Mouse (Mus musculus) left cerebral cortex, postnatal 25 days (tissue): ENCODE measurements at regions not wholly inside any gene's neighbourhood (a gene's known extent, or its start where the extent isn't known, plus 50 kb on each side); places are given as distances from the start of the nearest gene placed in this dataset.

ENCODE experiments used
- DNase-seq, 2 experiments: peaks; one replicate each; pipeline ENCODE4 v3.0.0; 2022; ENCODE audit warnings: low spot score in 2 of 2, mixed read lengths in 1 of 2
- intact Hi-C: fragments of 180-260 bp; cut with DNase I; formaldehyde crosslinking; loops from one replicate; pipeline ENCODE4 v1.15.1; 2025

DNA sequence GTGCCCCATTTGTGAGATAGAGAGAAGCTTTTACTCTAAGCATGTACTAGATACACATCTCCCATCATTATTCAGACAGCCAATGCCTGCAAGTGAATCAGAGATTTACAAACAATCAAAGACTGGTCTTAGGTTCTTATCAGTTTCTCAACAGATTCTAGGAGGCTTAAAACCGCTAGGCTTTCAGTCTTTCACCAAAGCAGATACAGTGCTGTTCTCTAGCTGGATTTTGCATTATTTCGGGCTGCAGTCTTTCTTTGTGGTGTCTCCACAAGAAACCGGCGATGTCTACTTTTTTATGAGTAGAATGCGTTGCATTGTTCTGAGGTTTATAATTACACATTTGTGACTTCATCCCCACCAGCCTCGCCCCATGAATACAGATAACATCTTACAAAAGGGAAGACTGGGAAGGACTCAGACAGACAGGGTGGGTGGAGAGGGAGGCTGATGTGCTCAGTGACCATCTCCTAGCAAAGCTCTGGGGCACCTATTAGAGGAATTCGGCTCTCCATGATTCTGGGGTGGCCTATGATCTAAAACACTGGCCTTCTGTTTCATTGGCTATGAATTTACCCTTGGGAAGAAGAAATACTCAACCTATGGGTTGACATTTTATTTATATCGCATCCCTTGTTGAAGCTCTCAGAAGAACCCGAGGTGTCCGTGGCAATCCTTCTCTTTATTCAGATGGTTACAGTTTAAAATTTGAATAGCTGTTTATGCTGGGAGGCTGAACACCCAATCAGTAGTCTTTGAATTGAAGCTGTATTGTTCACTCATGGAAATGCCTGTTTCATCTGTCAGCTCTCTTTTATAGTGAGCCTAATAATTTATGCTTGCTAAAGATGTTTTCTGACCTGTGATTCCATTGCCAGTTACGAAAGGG lies 343.8 kb downstream of the Tmem161b start:
- intact Hi-C loops, result no loop called here
- peak in 1 of 2 experiments; percentile 12 for DNase-seq

DNA sequence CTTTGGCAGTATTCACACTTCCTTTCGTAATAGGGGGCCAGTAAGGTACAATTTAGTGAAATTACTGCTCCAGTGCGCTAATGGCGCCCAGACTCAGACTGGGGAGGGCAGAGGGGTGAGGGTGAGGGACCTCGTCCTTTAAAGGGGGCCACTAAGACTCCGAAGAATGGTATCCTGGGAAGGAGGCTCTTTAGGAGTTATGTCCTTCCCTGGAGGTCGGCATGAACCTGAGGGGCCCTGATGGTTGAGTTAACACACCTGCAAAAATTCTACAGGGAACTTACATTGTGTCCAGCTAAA lies 344.4 kb downstream of the Tmem161b start:
- DNase-seq, result no peak
- intact Hi-C loops, result no loop called here

DNA sequence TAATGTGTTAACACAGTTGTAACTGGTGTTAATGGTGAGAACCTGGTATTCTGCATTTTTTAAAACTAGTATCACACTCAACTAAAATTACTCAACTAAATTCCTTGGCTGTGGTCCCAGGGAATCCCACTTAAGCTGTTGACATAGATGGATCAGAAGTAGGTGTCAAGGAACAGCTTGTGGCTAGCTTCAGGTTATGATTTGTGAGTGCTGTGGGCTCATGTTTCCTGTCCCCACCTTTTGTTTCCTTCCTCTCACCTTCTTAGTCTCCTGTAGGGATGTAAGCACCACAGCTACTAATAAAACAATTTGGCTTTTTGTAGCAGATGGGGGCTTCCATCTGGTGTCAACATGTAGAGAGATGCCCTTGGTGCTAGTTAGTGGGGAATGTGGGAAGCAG lies 347.3 kb downstream of the Tmem161b start:
- DNase-seq, result peak in 1 of 2 experiments; percentile 18
- intact Hi-C loops, result no loop called here

DNA sequence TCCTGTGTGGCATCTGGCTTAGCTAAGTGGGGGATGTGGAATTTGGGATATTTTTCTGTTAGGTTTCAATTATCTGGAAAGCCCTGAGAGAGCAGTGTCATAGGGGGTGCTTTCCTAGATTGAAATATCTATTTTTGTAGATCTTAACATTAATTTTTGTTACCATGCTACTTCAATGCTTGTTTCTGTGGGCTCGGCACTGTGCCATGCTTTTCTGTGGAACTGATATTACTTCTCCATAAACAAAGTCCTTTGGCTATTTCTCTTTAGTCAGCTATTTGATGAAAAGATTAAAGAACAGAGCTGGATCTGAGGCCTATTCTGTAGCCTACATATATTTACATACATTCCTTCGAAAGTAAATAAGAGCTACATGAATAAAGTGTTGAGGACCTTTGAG lies 348.1 kb downstream of the Tmem161b start:
- intact Hi-C loops, result no loop called here
- no peak for DNase-seq

DNA sequence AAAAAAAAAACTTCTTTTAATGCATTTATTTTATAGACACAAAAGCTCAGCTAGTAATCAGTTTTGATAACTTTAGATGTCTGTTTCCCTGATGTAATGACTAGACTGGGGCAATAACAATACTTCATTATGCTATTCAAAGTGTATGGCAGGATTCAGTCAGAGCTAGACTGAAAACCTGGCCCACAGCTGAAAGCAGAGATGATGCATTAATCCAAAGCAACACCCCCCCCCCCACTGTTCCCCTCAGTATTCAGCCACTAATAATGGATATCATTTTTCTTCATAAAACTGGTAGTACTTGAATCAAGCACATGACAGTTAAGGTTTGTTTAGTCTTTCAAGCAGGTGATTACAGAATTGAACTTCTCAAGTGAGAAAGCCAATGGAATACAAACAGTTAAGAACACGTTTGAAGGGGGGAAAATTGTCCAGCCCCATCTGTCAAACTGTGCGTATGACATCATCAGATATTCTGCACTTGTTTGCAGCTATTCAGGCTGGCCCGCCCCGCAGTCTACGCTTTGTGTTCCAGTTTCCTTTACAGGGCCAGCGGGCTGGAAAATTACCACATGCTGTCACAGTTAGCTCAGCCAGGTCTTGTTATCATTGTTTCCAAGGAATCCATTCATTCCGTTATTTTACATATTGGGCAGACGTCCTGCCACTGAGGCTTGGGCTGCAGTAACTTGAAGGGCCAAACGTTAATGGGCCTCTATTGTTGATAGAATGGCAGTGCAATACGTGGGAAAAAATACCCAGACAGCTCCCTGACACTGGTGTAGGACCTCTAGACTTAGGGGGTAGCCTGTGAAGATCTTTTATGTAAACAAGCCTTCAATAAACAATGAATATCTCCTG lies 349.1 kb downstream of the Tmem161b start:
- intact Hi-C loops, result no loop called here
- peak; percentile 30 to 70 for DNase-seq

DNA sequence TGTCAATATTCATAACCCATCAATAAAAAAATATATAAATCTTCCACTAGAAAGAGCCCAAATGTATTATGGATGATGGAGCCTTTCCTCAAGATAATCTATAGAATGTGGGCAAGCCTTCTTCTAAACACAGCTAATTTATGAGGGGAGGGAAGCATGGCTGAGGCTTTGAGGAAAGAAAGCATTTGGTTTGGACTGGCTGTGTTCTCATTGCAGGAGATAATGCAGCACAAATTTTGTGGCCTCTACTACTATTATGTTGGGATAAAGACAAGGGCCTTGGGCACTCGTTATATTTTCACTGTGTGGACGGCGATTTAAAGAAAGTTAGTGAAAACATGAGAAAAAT lies 349.7 kb downstream of the Tmem161b start:
- DNase-seq, result no peak
- intact Hi-C loops, result no loop called here

DNA sequence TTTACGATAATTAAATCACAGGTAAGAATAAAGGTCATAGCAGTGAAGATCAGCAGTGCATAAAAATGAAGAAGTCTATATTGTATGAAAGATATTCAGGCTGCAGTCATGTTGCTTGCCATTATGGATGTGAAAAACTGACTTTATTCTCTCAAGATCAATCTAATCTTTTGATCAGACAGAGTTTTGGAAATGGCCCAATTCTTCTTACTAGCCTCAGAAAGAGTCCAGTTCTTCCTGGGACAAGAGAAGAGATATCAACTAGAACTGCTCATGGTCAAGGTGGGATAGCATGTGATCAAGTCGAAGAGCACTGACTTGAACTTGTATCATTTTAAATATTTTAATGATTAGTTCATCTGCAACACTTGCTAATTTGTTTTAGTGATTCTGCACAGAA lies 350.1 kb downstream of the Tmem161b start:
- intact Hi-C loops, result no loop called here
- no peak for DNase-seq

DNA sequence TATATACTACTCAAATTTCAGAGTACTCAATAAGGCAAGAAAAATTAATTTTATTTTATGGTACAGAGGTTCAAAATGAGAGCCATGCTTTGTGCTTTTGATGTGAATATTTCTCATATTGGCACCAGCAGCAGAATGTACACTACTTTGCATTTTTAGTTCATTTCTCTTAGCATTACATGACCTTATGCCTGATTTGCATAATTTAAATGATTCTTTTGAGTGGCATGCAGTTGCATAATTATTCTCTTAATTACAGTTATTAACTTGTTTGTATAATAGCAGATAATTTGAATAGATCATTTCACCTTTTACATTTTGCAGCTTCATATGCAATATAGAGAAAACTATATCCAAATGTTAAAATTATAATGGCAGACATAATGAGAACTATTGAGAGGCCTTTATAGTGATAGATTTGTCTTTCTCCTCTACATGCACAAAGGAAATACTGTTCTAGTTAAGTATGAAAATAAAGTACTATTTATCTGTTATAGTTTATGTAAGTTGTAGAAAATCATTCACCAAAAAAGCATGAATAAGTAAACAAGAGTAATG lies 374.6 kb downstream of the Tmem161b start:
- intact Hi-C loops, result no loop called here
- DNase-seq, result no peak

DNA sequence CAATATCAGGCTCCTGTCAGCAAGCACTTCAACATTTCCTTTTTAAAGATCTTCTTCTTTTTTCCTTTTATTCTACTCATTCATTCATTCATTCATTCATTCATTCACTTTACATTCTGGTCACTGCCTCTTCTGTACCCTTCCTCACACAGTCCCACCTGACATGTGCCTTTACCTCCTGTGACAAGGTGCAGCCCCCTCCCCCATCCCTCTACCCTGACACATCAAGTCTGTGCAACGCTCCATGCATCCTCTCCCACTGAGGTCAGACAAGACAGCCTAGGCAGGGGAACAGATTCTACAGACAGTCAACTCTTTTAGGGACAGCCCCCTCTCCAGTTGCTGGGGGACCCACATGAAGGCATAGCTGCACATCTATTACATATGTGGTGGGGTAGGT lies 380.5 kb downstream of the Tmem161b start:
- intact Hi-C loops, result no loop called here
- DNase-seq, result no peak

DNA sequence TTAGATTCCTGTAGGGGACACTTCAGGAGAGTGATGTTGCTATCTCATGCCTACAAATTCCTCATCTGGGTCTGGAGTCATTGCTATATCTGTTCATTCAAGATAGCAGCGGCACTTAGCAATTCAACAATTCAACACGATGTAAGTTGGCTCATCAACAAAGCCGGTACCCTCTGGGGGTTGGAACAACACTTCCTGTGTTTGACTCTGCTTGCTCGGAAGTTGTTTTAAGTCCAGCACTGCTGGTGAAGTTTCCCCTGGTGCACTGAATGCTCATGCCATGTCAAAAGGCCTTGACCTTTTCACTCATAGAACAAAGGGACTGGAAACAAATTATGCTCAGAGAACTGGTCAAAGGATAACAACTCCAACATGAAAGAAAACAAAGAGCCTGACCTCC lies 390.4 kb downstream of the Tmem161b start:
- peak in 1 of 2 experiments; percentile 11 for DNase-seq
- intact Hi-C loops, result loop anchor here (5.0 to 10.0 kb wide), 4 partner anchors 145 to 895 kb away; partner anchors contain the start of gene Tmem161b

DNA sequence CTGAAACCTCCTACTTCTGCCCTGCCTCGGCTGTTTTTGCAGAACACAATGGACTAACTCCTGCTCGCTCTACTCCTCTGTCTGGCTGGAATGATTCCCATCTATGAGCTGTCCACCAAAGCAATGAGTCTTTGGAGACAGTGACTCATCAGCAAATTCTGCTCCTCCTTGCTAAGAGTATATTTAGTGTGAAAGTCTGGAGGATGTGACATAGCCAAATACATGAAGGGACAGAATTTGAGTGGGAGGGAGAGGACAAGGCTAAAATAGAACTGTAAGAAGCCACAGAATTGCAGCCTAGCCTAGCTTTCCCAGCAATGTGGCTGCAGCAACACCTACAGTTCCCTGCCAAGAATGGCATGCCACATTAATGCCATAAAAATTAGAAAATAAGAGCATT lies 390.9 kb downstream of the Tmem161b start:
- intact Hi-C loops, result loop anchor here (1.0 to 10.0 kb wide), 7 partner anchors 144 to 896 kb away; partner anchors contain the start of gene Tmem161b

DNA sequence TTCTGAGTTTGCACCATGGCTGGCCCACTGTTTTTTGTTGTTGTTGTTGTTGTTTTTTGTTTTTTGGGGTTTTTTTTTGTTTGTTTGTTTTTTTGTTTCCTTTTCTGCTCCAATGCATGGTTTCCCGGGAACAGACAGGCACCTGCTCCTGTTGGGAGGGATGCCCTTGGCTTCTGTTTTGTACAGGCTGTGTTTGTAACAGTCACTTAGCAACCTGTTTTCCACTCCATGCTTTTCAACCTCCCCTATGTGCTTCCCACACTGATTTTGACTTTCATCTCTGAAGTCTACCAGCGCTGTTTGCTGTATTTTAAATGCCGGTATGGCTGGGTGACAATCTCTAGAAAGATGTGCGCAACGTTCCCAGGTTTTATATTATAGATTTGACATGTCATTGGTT lies 402.6 kb downstream of the Tmem161b start:
- intact Hi-C loops, result loop anchor here (10.0 kb wide), 1 partner anchor 560 kb away; no protein-coding TSS in a partner anchor

More for the DNA sequence above, 390.9 kb downstream of the Tmem161b start:
- peak; percentile 58 to 97 for DNase-seq

DNA sequence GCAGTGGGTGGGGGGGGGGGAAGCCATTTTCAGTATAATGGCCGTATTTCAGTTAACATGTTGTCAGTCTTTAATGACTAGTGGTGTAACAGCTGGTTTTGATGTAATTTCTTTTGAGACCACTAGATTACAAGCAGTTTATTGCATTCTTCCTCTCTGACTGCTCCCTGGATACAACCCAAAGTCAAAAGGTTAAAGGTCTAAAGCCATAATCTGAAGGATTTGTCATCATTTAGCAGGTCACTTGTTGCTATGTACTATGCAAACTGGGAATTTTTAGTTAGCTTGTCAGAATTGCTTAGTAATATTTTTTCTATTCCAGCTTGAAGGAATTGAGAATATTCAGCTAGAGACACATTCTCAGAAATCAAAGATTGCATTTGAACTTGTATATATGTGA lies 403.4 kb downstream of the Tmem161b start:
- DNase-seq, result no peak
- intact Hi-C loops, result loop anchor here (10.0 kb wide), 1 partner anchor 561 kb away; no protein-coding TSS in a partner anchor

More for the DNA sequence above, 402.6 kb downstream of the Tmem161b start:
- DNase-seq, result no peak

DNA sequence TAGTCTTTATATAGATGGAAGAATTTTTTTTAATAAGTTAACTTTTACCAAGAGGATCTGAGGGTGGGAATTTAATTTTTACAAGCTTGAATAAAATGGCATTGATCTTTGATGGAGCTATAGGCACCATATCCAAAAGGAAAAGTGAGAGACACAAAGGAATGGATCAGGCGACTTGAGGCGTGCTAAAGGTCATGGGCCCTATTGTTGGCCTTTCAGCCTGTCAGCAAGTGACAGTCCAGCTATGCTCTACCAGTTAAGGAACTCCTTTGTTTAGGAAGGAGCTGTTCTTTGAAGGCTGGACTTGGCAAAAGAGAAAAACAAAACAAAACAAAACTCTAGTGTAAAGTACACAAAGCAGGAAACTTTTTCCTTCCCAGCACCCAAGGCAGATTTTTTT lies 403.8 kb downstream of the Tmem161b start:
- intact Hi-C loops, result loop anchor here (10.0 kb wide), 1 partner anchor 561 kb away; no protein-coding TSS in a partner anchor
- no peak for DNase-seq

DNA sequence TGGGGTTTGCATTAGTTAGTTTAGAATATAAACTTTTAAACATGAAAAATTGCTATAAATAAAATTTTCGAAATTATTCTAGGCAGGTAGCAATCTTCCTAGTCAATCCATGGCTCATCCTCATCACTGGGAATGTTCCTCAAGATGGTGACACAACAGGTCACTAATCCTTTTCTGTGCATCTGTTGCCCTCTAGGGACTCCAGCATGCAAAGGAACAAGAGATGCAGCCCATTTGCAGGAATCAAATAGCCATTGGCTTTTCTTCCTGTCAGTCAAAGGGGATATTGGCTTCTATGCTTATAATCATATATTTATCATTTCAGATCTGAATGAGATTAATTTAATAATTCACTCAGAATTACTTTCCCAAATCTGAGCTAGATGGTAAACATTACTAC lies 404.3 kb downstream of the Tmem161b start:
- DNase-seq, result no peak
- intact Hi-C loops, result loop anchor here (10.0 kb wide), 1 partner anchor 562 kb away; no protein-coding TSS in a partner anchor

DNA sequence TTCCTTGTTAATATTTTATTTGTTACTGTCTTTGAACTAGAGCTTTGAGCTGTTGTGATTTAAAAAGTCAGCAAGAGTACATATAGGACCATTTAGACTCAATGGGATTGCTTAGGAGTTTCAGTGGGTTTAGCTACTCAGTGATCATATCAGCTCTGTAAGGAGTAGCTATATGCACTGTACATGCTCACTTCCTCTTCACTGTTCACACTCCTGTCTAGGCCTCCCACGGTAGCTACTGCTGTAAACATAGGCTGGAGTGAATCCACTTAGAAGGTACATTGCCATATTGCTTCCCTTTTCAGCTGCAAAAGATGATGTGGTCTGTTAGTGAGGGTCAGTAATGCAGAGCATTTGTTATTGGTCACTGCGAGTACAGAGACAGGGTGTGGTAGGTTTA lies 408.6 kb downstream of the Tmem161b start:
- DNase-seq, result peak in 1 of 2 experiments; percentile 63
- intact Hi-C loops, result loop anchor here (5.0 kb wide), 1 partner anchor 112 kb away; no protein-coding TSS in a partner anchor

DNA sequence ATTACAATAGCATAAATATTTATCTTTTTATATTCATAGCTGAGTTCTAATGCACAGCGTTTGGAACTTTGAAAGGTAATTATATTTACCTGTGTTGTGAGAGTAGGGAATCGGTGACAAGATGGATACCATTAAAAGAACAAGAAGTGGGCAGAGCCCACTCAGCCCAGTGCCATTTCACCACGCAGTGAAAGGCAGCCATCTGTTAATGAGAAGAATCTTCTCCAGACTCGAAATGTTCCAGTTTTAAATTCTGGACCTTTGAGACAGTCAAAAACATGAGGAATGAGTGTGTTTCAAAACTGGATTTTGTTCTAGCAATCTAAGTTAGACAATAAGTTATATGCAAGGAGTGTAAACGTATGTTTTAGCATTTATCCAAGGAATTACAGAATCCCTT lies 410.4 kb downstream of the Tmem161b start:
- peak in 1 of 2 experiments; percentile 56 for DNase-seq
- intact Hi-C loops, result loop anchor here (5.0 kb wide), 1 partner anchor 110 kb away; no protein-coding TSS in a partner anchor

DNA sequence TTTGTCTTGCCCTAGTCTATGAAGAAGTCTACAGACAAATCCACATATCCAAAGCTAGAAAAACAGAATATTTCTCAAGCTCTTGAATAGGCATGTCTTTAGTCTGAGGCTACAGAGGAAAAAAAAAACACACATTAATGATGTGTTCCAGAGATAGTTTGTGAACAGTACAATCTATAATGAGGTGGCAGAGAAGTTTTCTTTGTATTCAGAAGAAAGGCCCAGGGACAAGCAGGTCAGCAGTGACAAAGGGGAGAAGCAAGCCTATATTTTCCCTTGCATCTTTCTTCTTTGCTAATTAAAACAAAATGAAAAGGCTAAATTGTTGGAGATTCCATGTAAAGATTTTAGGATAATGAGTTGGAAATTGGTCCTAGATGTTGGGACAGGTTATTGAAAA lies 414.7 kb downstream of the Tmem161b start:
- DNase-seq, result no peak
- intact Hi-C loops, result no loop called here

DNA sequence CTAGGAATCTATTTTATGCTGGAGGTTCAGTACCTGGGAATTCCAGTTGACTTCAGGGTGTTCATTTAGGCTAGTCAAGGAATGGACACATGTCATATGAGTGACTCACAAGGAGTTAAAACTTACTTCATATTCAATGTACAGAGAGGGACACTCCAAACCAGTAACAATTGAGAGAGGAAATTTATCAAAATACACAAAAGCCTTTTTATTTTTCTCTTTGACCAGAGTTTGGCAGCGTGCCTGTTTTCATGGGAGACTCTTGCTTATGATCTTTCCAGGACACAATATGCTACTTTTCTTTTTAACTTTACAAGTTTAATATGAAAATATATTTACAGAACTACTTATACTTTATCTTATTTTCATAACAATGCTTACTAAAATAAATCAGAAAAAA lies 415.5 kb downstream of the Tmem161b start:
- intact Hi-C loops, result no loop called here
- no peak for DNase-seq

DNA sequence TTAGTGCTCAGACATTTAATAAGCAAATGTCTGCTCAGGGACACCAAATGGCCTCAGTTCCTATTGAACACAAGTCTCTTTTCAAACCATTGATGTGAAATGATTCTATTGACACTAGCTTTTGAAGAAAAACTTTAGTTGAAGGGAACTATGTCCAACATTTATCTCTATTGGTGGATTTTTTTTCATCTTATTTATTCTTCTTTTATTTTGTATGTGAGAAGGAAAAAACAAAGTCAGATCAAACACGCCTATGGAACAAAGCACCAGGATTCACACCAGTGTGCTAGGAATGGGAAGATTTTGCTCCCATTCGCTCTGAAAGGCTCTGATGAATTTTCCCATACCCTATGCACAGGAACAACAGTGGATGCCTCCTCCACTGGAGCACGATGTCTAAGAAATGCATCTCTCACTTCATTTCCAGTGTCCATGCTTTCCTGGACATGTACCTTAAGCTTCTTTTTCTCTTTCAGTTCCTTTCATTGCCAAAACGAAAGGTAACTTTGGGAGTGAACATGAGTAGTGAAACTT lies 416.4 kb downstream of the Tmem161b start:
- intact Hi-C loops, result no loop called here
- DNase-seq, result no peak
